Mouse (Mus musculus) E14TG2a.4 (cell line): Measurements from ENCODE around the gene Rab11fip4.

Experiments used
- CTCF ChIP-seq: conservative IDR thresholded peaks from 2 replicates; pipeline ENCODE4 v1.5.1; 2014; ENCODE audit warnings: low read length
- NANOG ChIP-seq: IDR thresholded peaks from 2 replicates; pipeline ENCODE4 v1.6.1; 2014; ENCODE audit warnings: borderline replicate concordance, low read length, mixed read lengths
- POU5F1 ChIP-seq: IDR thresholded peaks from 2 replicates; pipeline ENCODE4 v1.6.1; 2014; ENCODE audit warnings: low read length, borderline replicate concordance

GRCm38 (mm10) chr11:79674632-79675031 lies 83.6 kb downstream of the Rab11fip4 start:
- TF ChIP-seq CTCF (no peak), NANOG (no peak), POU5F1 (no peak)
